Mouse (Mus musculus): ENCODE results near the gene Gm10837. TPM values are rescaled to one million over a fixed set of nuclear protein-coding genes. Genes with fewer than 3 reads are reported as not detected.

The Gm10837 gene
- polyA plus RNA-seq, 1 experiment from 2014 or later = not detected

DNA sequence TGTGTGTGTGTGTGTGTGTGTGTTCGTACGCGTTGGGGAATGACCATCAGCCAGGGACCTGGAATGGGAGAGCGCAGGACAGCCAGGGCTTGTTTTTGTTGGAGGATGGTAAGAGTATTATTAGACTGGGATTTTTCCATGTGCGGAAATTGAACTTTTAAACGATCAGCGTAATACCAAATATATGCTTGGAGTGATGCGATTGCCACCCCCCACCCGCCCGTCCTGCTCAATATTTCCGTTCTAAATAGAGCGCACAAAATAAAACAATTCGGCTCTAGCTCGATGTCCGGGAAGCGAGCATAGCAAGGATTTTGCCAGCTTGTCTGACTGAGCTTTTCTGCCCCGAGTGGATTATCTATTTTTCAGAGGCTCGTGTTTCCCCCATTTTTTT lies 13.6 kb upstream of the Gm10837 start:
- no peak for ATAC-seq
- no peak overlapping the region for H3K4me3 ChIP-seq (ENCODE audit: low read length)
- WGBS = under 1% methylated on average over 18 of the region's 18 CpGs
- no peaks in the 10 kb centered on the region for H3K36me3 ChIP-seq (ENCODE audit: control insufficient read depth, insufficient read depth, low read length)
- H3K27ac ChIP-seq (ENCODE audit: low read length) = no peak overlapping the region
- no peaks in the 10 kb centered on the region for H3K9me3 ChIP-seq (ENCODE audit: control insufficient read depth, low read length)
- H3K9ac ChIP-seq (ENCODE audit: low read depth, low read length) = no peak overlapping the region
- H3K4me1 ChIP-seq (ENCODE audit: control insufficient read depth, insufficient read depth, low read length) = peaks cover 18% of the 10 kb centered on the region
- peaks cover 86% of the 10 kb centered on the region for H3K27me3 ChIP-seq (replicated peaks; ENCODE audit: control insufficient read depth, insufficient read depth, low read length)
- H3K4me2 ChIP-seq (ENCODE audit: low read depth, low read length) = no peak overlapping the region

DNA sequence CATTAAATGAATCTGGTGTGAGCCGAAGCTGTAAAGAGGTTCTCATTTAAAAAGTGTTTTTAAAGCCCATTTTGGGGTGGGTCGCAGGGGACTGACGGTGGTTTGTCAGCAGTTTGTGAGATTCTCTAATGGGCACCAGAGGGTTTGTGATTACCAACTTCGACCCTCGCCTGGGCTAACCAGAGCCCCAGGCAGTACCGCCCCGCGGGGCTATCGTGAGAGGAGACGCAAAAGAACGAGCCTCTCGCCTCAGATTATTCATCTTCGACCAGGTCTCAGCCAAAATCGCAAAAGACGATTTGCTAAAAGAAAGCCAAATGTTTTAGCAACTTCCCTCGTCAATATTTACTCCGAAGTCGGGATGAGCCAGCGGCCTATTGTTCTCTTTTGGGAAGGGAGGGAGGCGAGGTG lies 13.1 kb upstream of the Gm10837 start:
- whole genome bisulfite sequencing = 1% methylated on average over 20 of the region's 20 CpGs
- no peak overlapping the region for H3K4me3 ChIP-seq (ENCODE audit: low read length)
- peaks cover 18% of the 10 kb centered on the region for H3K4me1 ChIP-seq (ENCODE audit: control insufficient read depth, insufficient read depth, low read length)
- no peak overlapping the region for H3K4me2 ChIP-seq (ENCODE audit: low read depth, low read length)
- no peaks in the 10 kb centered on the region for H3K9me3 ChIP-seq (ENCODE audit: control insufficient read depth, low read length)
- no peak overlapping the region for H3K27ac ChIP-seq (ENCODE audit: low read length)
- H3K27me3 ChIP-seq (replicated peaks; ENCODE audit: control insufficient read depth, insufficient read depth, low read length) = peaks cover 87% of the 10 kb centered on the region
- no peak for ATAC-seq
- H3K9ac ChIP-seq (ENCODE audit: low read depth, low read length) = no peak overlapping the region
- no peaks in the 10 kb centered on the region for H3K36me3 ChIP-seq (ENCODE audit: control insufficient read depth, insufficient read depth, low read length)

DNA sequence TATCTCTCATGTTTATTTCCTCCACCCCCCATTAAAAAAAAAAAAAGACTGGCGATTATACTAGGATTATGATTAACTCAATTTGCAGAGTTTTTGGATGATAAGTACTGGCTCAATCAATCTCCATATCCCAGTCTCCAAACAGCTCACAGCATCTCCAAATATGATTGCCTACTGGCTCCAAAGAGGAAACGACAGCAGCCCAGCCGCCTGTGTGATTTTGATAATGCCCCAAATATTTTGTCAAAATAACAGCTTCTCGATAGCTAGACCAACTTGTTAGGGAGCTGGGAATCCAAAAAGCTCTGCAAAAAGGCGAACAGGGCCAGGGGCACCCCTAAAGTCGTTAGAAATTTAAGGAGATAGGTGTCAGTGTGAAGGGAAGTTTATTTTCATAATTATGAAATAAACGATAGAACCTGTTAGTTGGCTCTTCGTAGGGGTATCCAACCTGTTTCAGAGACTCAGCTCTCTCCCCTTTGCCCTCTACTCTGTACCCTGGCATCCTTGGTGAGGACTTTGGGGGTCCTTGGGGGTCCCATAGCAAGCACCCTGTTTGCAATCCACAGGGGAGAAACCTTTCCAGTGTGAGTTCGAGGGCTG lies 12.3 kb upstream of the Gm10837 start:
- Histone ChIP-seq H3K9ac (ENCODE audit: low read depth, low read length) (no peak overlapping the region), H3K27ac (ENCODE audit: low read length) (no peak overlapping the region), H3K36me3 (ENCODE audit: control insufficient read depth, insufficient read depth, low read length) (no peaks in the 10 kb centered on the region), H3K27me3 (replicated peaks; ENCODE audit: control insufficient read depth, insufficient read depth, low read length) (peaks cover 87% of the 10 kb centered on the region), H3K9me3 (ENCODE audit: control insufficient read depth, low read length) (no peaks in the 10 kb centered on the region), H3K4me2 (ENCODE audit: low read depth, low read length) (no peak overlapping the region), H3K4me3 (ENCODE audit: low read length) (no peak overlapping the region), H3K4me1 (ENCODE audit: control insufficient read depth, insufficient read depth, low read length) (peaks cover 18% of the 10 kb centered on the region)
- ATAC-seq = no peak
- WGBS = 1% methylated on average over 9 of the region's 9 CpGs

DNA sequence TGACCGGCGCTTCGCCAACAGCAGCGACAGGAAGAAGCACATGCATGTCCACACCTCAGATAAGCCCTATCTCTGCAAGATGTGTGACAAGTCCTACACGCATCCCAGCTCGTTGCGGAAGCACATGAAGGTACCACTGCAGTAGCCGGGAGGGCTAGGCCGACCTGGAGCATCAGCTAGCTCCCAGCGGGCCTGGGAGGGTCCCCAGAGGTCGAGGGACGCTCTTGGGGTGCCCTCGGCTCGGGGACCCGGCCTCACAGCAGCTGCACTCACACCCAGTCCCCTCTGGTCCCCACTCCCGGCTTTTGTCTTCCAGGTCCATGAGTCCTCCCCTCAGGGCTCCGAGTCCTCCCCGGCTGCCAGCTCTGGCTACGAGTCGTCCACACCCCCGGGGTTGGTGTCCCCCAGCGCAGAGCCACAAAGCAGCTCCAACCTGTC lies 11.8 kb upstream of the Gm10837 start:
- no peak for ATAC-seq
- H3K4me2 ChIP-seq (ENCODE audit: low read depth, low read length) = no peak overlapping the region
- H3K36me3 ChIP-seq (ENCODE audit: control insufficient read depth, insufficient read depth, low read length) = no peaks in the 10 kb centered on the region
- no peak overlapping the region for H3K9ac ChIP-seq (ENCODE audit: low read depth, low read length)
- H3K9me3 ChIP-seq (ENCODE audit: control insufficient read depth, low read length) = no peaks in the 10 kb centered on the region
- peaks cover 85% of the 10 kb centered on the region for H3K27me3 ChIP-seq (replicated peaks; ENCODE audit: control insufficient read depth, insufficient read depth, low read length)
- no peak overlapping the region for H3K27ac ChIP-seq (ENCODE audit: low read length)
- no peak overlapping the region for H3K4me3 ChIP-seq (ENCODE audit: low read length)
- peaks cover 18% of the 10 kb centered on the region for H3K4me1 ChIP-seq (ENCODE audit: control insufficient read depth, insufficient read depth, low read length)
- under 1% methylated on average over 22 of the region's 22 CpGs for WGBS

DNA sequence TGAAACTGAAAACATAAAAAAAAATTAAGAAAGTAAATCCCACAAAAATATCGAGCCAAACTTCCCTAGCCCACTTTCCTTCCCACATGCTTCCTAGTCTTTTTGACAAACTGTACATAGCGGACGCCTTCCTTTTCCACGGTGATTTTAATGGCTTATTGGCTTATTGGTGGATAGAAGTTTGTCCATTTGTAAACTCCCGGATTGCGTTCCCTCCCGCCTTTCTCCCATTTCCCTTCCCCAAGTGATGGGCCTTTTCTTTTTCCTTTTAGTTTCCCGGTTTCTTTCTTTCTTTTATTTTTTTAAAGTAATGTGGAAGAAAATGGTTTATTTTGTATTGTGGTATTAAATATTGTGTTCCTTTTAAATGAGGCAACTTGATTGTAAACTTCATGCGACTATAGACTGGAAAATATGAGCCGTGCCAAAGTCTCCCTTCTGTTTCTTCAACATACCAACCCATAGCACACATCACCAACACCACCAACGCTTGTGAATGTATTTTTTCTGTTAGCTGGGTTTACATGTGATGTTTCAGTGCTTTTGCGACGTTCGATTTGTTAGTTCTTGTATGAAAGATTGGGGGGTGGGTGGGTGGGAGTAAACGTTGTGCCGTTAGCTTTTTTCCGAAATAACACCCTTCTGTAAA lies 10.8 kb upstream of the Gm10837 start:
- peaks cover 85% of the 10 kb centered on the region for H3K27me3 ChIP-seq (replicated peaks; ENCODE audit: control insufficient read depth, insufficient read depth, low read length)
- no peak overlapping the region for H3K4me3 ChIP-seq (ENCODE audit: low read length)
- H3K9me3 ChIP-seq (ENCODE audit: control insufficient read depth, low read length) = no peaks in the 10 kb centered on the region
- 21% methylated on average over 17 of the region's 17 CpGs for WGBS
- ATAC-seq = no peak
- H3K27ac ChIP-seq (ENCODE audit: low read length) = no peak overlapping the region
- H3K4me2 ChIP-seq (ENCODE audit: low read depth, low read length) = no peak overlapping the region
- no peak overlapping the region for H3K9ac ChIP-seq (ENCODE audit: low read depth, low read length)
- H3K36me3 ChIP-seq (ENCODE audit: control insufficient read depth, insufficient read depth, low read length) = no peaks in the 10 kb centered on the region
- peaks cover 13% of the 10 kb centered on the region for H3K4me1 ChIP-seq (ENCODE audit: control insufficient read depth, insufficient read depth, low read length)

DNA sequence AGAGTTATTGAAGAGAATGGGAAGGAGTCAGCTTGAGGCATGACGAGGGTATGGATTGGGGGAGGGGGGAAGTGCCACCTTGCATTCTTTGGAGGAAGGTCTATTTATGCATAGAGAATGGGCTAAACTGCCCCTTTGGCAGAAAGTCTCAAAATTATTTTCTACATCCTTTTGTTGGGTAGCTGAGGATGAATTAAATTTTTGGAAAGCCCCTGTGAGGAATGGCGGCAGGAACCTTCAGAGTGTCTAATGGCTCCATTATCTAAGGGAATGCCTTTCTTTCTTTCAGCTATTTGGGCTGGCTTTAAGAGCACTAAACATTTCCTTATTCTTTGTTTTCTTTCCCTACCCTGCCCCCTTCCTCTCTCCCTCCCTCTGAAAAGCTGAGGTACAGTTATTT lies 10.0 kb upstream of the Gm10837 start:
- Histone ChIP-seq H3K9me3 (ENCODE audit: control insufficient read depth, low read length) (no peaks in the 10 kb centered on the region), H3K27me3 (replicated peaks; ENCODE audit: control insufficient read depth, insufficient read depth, low read length) (peaks cover 85% of the 10 kb centered on the region), H3K4me1 (ENCODE audit: control insufficient read depth, insufficient read depth, low read length) (peaks cover 6% of the 10 kb centered on the region), H3K36me3 (ENCODE audit: control insufficient read depth, insufficient read depth, low read length) (no peaks in the 10 kb centered on the region), H3K4me3 (ENCODE audit: low read length) (no peak overlapping the region), H3K4me2 (ENCODE audit: low read depth, low read length) (no peak overlapping the region), H3K9ac (ENCODE audit: low read depth, low read length) (no peak overlapping the region), H3K27ac (ENCODE audit: low read length) (no peak overlapping the region)
- ATAC-seq = no peak
- 0% methylated on average over 2 of the region's 2 CpGs for WGBS

DNA sequence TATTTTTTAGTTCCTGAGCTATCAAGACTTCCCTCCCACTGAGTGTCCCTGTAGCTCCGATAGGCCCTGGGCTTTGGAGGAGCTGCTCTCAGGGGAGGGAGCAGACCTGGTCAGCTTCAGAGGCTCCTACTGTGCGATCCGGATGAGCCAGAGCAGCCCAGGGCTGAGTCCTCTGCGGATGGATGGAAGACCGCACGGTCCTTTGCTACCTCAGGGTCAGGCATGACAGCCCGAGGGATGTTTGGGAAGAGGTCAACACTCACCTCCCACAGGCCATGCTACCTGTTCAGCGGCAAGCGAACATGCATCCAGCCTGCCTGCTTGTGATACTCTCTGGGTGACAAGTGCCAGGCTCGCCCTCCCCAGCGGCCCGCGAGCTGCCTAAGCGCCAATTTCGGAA lies 9.2 kb upstream of the Gm10837 start:
- Histone ChIP-seq H3K27ac (ENCODE audit: low read length) (no peak overlapping the region), H3K4me3 (ENCODE audit: low read length) (no peak overlapping the region), H3K36me3 (ENCODE audit: control insufficient read depth, insufficient read depth, low read length) (no peaks in the 10 kb centered on the region), H3K9me3 (ENCODE audit: control insufficient read depth, low read length) (no peaks in the 10 kb centered on the region), H3K4me2 (ENCODE audit: low read depth, low read length) (no peak overlapping the region), H3K9ac (ENCODE audit: low read depth, low read length) (no peak overlapping the region), H3K27me3 (replicated peaks; ENCODE audit: control insufficient read depth, insufficient read depth, low read length) (peaks cover 83% of the 10 kb centered on the region), H3K4me1 (ENCODE audit: control insufficient read depth, insufficient read depth, low read length) (no peaks in the 10 kb centered on the region)
- WGBS = 6% methylated on average over 15 of the region's 15 CpGs
- ATAC-seq = no peak

DNA sequence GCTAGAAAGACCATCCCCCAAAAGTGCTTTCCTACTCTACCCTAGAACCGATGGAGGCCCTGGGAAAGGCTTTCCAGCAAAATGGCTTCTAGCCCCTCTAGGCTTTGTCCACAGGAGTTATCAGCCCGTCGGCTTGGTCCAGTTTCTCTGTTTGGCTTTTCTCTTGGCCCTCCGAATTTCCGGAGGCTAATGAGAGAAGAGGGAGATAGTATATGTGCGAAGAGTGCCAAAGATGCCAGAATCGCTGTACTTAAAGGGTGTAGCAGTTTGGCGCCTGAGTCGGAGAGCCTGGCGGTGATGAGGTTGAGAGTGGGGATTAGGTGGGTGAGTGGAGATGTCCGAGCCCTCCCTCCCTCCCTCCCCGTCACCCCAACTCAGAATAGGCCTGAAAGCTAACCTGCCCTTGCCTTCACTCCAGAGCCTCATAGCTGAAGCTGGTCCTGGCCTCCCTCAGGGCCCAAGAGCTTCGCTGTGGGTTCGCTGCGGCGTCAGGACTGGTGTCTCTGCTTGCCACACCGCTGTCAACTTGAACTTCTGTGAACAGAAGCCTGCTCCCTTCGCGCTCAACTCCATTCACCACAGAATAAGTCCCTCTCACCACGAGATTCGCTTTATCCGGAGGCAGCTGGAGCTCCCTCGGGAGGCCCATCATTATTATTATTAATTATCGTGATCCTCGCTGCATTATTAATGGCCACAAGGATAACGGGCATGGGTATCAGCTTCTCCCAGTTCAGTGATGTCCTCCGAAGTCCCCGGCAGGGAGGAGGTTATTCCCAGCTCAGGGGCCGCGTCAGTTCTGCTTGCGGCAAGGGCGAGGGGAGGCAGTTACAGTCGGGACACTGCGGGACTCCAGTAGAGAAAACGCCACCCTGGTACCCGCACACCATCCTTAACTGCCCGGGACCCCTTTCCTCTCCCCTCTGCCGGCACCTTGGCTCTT lies 8.0 kb upstream of the Gm10837 start:
- WGBS = 2% methylated on average over 38 of the region's 38 CpGs
- Histone ChIP-seq H3K27ac (ENCODE audit: low read length) (no peak overlapping the region), H3K9ac (ENCODE audit: low read depth, low read length) (no peak overlapping the region), H3K27me3 (replicated peaks; ENCODE audit: control insufficient read depth, insufficient read depth, low read length) (peaks cover 75% of the 10 kb centered on the region), H3K36me3 (ENCODE audit: control insufficient read depth, insufficient read depth, low read length) (no peaks in the 10 kb centered on the region), H3K4me3 (ENCODE audit: low read length) (no peak overlapping the region), H3K4me1 (ENCODE audit: control insufficient read depth, insufficient read depth, low read length) (no peaks in the 10 kb centered on the region), H3K4me2 (ENCODE audit: low read depth, low read length) (no peak overlapping the region), H3K9me3 (ENCODE audit: control insufficient read depth, low read length) (no peaks in the 10 kb centered on the region)
- no peak for ATAC-seq

DNA sequence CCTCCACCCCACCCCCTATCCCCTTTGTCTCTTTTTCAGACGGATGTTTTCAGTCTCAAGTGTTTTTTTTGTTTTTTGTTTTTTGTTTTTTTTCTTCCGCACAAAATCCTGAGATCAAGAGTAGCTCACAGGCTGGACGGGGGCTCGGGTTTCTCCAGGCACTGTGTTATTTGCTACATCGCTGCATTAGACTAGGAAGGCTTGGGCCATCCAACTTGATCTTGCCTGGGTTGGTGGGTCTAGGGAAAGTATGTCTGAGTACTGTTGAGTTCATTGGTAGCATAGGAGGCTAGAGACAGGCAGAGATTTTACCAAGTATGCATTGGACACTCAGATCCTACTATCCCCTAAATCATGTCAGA lies 7.4 kb upstream of the Gm10837 start:
- Histone ChIP-seq H3K4me1 (ENCODE audit: control insufficient read depth, insufficient read depth, low read length) (no peaks in the 10 kb centered on the region), H3K9me3 (ENCODE audit: control insufficient read depth, low read length) (no peaks in the 10 kb centered on the region), H3K4me2 (ENCODE audit: low read depth, low read length) (no peak overlapping the region), H3K4me3 (ENCODE audit: low read length) (no peak overlapping the region), H3K27me3 (replicated peaks; ENCODE audit: control insufficient read depth, insufficient read depth, low read length) (peaks cover 72% of the 10 kb centered on the region), H3K9ac (ENCODE audit: low read depth, low read length) (no peak overlapping the region), H3K36me3 (ENCODE audit: control insufficient read depth, insufficient read depth, low read length) (no peaks in the 10 kb centered on the region), H3K27ac (ENCODE audit: low read length) (no peak overlapping the region)
- WGBS = 6% methylated on average over 5 of the region's 5 CpGs
- no peak for ATAC-seq
